Mouse (Mus musculus): ENCODE data around the gene Klhdc3.

Gene Klhdc3

DNA sequence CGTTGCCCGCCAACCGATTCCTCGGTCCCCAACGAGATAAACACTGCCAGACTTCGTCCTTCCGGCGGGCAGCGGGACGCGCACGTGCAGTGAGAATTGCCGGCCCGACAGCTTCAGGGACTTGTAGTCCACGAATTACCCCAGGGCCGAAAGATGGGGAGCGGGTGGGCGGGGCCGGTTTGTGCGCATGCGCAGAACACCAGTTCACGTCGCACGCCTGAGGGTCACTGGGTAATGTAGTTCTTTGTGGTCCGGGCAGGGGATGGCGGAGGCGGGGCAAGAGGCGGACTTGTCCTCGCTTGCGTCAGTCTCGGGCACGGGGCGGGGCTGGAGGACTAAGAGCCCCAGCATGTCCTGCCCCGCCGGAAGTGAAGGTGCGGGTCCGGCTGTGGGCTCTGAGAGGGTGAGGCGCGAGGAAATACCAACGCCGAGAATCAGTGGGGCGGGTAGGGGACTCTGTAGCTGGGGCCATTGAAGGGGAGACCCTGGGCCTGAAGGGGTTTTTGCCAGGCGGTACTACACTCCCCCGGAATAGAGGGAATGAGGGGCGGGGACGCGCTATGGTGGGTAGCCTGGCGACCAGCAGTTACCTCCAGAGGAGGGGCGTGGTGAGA, at the start of gene Klhdc3:
TSS of gene Klhdc3 (minus strand) at position 155 of the 614 bp plus-strand sequence.
- peak; percentile 95 to 96 for DNase-seq (ENCODE audit: low spot score in 2 of 2)

DNA sequence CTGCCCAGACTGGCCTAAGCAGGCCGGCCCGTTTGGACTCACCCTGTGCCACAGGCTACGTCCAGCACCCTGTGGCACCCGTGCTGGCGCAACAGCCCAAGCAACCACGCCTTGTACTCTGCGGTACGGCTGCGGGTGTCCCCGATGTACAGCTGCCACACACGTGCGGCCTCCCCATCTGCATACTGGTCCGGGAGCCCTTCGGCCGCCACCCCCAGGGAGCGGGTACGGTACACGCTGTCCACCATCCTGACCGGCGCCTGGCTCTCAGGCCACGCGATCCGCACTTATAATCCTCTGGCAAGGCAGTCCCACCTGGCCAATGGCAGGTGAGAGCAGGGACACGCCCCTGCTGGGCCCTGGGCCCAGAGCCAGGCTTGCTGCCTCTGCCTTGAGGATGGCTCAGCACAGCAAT, 48.2 kb upstream of the Klhdc3 start, which contains the start of gene Gnmt:
TSS of gene Gnmt (minus strand) at position 265 of the 415 bp plus-strand sequence.
- DNase-seq (ENCODE audit: low spot score in 2 of 2), result no peak

DNA sequence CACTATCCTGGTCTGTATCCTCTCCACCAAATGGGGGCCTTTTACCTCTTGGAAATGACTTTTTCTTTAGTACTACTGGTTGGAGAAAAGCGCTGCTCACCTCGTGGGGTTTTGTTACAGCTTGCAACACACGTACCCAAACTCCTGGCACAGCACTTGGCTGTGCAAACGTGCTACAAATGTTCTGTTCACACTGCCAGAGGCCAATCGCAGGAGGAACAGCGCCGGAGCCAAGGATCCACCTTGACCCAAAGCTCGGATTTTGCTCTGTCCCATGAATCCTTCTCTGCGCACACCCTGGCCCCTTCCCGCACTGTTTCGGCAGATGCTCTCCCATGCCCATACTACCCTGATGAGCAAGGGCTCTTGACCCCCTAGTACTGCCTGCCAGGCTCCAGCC, 47.8 kb upstream of the Klhdc3 start:
- DNase-seq (ENCODE audit: low spot score in 2 of 2), result no peak

DNA sequence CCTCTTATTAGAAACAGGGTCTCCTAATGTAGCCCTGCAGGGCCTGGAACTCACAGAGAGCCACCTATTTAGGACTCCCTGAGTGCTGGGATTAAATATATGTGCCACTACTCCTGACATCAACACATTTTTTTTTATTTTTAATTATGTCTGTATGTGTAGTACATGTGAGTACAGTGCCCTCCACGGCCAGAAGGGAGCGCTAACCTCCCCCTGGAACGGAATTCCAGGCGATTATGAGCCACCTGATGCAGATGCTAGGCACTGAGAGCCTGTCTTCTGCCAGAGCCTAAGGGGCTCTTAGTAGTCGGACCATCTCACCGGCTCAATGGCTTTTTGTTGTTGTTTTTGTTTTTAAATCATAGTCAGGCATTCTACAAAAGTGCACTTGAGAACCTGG, 47.3 kb upstream of the Klhdc3 start:
- no peak for DNase-seq (ENCODE audit: low spot score in 2 of 2)

DNA sequence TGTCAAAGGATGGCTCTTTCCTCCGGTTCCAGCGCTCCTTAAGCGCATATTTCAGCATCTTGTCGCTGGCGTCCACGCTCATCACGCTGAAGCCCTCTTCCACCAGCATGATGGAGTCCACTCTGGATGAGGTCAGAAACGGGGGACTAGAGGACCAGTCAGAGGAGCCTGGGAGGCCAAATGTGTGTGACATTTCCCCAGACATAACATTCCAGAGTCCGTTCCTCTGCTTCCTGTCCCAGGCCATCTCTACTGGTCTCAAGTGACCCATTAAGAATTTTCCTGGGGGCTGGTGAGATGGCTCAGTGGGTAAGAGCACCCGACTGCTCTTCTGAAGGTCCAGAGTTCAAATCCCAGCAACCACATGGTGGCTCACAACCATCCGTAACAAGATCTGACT, 46.6 kb upstream of the Klhdc3 start:
- no peak for DNase-seq (ENCODE audit: low spot score in 2 of 2)

DNA sequence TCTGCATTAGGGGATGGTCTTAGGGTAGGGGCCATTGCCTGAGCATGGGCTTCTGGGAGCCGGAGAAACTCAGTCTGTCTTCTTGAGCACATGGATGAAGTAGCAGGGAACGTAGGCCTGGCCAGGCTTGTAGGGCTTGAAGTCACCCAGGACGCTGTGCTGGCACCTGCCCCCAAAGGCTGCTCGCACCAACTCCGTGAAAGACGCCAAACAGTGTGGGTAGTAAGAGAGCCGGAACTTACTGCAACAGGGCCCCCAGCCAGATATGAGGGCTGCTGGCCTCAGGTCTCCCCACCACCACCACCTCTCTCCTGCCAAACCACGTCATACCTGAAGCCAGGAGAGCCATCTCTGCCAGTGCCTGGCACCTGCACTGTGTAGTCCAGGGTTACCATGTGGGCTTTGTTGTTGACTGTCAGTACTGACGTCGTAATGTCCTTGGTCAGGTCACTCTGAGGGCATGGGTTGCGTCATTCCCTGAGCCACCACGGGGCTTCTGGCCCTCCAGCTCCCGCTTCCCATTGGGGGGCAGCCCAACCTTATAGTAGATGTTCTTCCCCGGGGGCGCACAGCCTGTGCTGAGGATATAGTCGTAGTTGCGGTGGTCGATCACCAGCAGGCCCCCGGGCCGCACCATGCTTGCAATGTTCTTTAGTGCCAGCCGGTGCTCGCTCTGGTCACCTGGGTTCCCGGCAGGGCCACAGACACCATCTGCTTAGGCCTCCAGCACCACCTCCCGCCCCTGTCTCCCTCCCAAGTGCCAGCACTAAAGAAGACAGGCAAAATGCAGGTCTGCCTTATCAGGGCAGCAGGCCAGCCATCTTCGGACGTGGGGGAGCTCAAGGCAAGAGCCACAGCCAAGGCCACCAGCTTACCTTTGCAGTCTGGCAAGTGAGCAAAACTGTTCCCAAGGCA, 45.3 kb upstream of the Klhdc3 start:
- no peak for DNase-seq (ENCODE audit: low spot score in 2 of 2)

DNA sequence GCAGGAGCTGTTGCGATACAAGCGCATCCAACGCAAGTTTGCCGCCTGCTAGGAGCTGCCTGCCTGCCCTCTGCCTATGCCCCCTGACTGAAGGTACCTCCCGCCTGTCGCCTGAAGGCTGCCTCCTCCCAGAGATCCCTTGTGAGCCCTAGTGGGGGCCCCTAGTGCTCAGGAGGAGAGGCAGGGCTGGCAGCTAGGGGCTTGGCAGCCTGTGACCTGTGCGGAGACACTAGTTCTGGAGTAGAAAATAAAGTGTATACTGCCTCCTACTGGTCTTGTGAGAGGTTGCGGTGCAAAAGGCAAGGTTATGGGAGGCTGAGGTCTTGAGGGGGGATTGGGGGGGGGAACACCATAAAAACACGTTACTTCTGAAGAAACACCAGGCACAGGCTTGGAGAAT, 44.6 kb upstream of the Klhdc3 start:
- peak; percentile 58 to 64 for DNase-seq (ENCODE audit: low spot score in 2 of 2)

DNA sequence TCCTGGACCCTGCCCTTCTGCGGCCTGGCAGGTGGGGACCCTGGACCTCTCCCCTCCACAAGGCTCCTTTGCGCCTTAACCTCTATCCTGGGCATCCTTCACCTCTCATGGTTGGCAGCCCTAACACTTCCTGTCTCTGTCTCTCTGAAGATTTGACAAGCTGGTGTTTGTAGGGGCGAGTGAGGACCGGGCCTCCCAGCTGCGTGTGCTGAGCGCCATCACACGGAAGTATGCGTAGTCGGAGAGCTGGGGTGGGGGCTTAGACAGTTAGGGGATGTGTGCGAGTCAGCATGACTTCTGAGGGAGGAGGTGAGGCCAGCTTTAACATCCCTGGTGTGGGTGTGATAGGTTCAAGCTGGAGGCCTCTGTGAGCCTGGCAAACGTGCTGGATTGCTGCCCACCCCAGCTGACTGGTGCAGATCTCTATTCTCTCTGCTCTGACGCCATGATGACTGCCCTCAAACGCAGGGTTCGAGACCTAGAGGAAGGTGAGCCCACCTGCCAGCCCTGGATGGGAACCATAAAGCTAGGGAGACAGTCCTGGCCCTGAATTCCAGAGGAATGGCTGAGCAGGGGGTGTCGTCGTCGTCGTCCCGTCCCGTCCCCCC, 43.9 kb upstream of the Klhdc3 start:
- no peak for DNase-seq (ENCODE audit: low spot score in 2 of 2)

DNA sequence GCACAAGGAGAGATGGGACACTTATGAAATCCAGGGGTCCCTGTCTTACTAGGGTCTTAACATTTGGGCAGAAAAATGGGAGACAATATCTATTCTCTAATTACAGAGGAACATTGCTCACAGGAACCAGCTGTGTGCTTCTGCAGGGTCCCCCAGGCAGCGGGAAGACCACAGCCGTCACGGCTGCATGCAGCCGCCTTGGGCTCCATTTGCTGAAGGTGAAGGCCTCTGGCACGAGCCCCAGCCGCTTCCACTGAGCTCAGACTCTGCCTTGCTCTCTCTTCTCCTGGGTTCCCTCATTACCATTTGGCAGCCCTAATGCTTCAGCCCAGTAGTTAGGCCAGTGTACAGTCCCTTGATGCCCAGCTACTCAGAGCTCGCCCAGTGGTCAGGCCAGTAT, 40.4 kb upstream of the Klhdc3 start:
- no peak for DNase-seq (ENCODE audit: low spot score in 2 of 2)

DNA sequence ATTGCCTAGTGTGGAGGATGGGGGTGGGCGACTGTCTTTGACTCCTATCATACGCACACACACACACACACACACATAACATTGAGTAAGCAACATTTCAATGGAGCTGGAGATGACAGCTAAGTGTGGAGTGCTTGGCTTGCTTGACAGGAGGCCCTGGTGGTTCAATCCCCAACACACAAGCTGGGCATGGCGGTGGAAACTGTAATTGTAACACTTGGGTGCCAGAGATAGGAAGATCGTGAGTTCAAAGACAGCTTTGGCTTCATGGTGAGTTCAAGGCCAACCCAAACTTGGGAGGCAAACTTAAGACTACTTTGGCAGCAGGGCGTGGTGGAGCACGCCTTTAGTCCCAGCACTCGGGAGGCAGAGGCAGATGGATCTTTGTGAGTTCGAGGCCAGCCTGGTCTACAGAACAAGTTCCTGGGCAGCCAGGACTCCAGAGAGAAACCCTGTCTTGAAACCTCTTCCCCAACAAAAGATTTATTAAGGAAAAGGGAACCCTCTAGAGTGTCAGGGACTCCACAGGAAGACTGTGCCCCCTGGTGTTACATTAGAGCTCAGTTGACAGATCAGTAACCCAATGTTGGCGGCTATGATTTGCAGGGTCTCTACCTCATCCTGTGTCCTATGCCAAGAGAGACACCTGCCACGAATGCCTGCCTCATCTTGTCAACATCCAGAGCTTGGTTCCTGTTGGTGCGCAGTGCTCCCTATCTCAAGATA, 34.2 kb upstream of the Klhdc3 start:
- peak in 1 of 2 experiments; percentile 40 for DNase-seq (ENCODE audit: low spot score in 2 of 2)

DNA sequence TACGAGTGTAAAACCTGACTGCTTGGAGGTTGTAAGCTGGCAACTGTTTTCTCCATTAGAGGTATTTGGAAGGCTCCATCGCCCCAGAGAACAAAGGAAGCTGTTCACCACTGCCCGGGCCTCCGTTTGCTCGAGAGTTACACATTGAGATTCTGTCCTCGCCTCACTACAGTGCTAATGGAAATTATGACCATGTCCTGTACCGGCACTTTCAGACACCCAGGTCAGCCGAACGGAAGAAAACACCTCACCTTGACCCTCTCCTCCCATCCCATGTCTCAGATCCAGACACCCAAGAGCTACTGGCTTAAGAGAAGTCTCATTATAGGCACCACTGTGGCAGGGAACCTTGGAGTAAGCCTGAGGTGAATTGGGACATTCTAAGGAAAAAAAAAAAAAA, 33.1 kb upstream of the Klhdc3 start:
- no peak for DNase-seq (ENCODE audit: low spot score in 2 of 2)

DNA sequence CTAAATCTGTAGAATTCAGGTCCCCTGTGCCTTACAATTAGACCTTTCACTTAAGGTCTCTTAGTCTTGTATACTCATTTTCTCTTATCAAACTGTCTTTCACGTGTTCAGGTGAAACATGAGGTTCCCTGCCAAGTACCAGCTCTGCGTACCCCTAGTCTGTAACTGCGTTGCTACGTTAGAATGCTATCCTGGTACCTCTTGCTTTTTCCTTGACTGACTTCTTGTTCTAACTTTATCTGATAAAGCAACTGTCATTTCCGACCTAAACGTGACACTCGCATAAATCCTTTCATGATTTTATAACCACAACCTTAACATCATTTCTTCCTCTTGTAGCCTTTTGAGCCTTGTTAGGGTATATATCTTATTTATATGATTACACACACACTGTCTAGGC, 31.7 kb upstream of the Klhdc3 start:
- DNase-seq (ENCODE audit: low spot score in 2 of 2), result no peak

DNA sequence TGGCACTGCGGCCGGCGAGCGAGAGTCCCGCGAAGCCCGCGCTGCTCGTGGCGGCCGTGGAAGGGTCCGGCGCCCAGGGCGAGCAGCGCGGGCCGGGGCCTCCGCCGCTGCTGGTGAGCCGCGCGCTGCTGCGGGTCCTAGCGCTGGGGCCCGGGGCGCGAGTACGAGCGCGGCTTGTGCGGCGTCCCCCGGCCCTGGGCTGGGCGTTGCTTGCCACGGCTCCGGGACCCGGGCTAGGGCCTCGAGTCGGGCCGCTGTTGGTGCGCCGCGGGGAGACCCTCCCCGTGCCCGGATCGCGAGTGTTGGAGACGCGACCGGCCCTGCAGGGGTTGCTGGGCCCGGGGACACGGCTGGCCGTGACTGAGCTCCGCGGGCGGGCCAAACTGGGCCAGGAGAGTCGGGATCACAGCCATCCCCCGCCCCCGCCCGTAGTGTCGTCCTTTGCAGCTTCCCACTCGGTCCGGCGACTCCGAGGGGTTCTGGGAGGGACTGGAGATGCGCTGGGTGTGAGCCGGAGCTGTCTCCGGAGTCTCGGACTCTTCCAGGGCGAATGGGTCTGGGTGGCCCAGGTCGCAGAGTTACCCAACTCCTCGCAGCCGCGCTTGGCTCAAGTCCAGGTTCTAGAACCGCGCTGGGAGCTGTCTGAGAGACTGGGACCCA, 31.0 kb upstream of the Klhdc3 start:
- peak in 1 of 2 experiments; percentile 28 for DNase-seq (ENCODE audit: low spot score in 2 of 2)

DNA sequence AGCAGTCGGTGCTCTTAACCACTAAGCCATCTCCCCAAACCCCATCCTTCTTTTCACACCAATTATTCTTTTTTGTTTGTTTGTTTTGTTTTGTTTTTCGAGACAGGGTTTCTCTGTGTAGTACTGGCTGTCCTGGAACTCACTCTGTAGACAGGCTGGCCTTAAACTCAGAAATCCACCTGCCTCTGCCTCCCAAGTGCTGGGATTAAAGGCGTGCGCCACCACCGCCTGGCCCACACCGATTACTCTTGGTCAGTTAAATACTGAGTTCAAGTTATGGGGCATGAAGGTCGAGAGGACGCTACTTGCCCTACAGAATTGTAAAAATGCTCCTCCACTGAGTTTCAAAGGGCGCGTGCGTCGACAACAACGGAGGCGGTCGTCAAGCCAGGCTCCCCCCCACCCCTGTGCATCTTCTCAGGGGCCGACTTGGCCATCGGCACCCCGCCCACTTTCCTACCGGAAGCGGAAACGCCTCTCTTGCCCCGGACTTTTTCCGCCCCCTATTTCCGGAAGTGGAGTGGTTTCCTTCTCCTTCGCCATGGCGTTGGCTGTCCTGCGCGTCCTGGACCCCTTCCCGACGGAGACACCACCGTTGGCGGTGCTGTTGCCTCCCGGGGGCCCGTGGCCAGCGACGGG, 30.4 kb upstream of the Klhdc3 start, which contains the start of gene Pex6:
TSS of gene Pex6 (plus strand) at position 505 of the 639 bp plus-strand sequence.
- DNase-seq (ENCODE audit: low spot score in 2 of 2), result peak; percentile 91 to 94

DNA sequence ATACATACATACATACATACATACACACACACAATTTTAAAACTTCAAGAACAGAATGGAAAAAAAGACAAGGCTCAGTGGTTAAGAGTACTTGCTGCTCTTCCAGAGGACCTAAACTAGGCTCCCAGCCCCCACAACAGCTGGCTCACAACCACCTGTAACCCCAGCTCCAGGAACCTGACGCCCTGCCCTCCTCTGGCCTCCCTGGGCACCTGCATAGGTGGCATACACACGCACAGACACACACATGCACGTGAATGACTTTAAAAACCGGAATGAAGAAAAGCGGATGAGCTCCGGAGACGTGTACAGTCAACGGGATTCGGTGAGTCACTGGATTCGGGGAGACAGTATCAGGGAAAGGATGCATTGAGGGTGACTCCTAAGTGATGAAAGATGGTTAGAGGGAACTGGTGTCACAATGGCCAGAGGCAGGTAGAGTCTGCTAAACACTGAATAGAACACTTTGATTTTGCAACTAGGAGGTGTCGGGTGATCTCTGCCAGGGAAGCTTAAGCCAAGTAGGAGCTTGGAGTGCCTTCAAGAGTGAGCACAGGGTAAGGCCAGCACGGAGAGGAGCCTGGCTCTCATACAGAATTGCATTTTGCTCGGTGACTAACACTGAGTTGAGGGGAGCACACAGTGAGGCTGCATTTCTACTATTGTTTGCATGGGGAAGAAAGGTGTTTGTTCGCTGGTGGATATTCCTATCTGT, 25.8 kb upstream of the Klhdc3 start:
- DNase-seq (ENCODE audit: low spot score in 2 of 2), result no peak

DNA sequence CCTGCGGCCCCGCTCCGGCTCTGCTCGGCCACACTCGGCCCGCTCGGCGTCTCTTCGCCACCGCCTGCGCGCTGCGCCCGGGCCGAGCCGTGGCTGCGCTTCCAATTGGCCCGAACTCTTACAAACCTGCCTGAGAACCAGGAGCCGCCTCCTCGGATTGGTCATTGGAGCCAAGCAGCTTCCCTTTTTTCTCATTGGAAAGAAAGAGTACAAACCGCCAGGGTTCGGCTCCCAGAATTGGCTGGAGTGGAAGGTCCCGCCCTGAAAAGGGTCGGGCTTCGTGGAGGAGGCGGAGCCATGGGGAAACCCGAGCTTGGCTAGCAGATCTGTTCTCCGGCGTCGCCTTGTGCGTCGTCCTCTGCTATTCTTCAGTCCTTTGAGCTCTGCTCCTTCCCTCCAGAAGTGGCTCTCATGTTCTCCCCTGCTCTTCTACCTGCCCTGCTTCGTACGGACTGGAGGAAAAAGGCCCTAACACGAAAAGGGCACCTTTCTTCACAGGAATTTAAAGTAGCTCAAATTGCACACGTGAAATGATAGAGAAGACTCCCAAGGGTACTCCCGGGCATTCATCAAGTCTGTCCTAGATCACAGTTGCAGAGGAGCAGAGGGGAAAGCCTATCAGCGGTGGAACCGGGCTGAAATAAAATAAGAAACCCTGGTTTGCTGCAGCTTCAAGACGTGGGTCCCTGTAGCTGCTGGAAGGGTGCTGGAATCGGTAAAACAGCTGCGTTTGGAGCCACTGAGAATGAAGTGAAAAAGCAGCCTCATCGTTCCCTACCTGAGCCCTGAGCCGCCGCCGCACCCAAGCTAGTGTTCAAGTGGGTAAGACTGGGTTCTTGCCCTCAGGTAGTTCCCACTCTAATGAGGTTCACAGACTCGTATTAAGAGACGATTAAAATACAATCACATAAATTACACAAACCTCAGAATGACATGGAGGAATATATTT, 24.4 kb upstream of the Klhdc3 start, which contains the start of gene Ppp2r5d:
TSS of gene Ppp2r5d (minus strand) at position 225 of the 949 bp plus-strand sequence.
- peak; percentile 93 to 95 for DNase-seq (ENCODE audit: low spot score in 2 of 2)

DNA sequence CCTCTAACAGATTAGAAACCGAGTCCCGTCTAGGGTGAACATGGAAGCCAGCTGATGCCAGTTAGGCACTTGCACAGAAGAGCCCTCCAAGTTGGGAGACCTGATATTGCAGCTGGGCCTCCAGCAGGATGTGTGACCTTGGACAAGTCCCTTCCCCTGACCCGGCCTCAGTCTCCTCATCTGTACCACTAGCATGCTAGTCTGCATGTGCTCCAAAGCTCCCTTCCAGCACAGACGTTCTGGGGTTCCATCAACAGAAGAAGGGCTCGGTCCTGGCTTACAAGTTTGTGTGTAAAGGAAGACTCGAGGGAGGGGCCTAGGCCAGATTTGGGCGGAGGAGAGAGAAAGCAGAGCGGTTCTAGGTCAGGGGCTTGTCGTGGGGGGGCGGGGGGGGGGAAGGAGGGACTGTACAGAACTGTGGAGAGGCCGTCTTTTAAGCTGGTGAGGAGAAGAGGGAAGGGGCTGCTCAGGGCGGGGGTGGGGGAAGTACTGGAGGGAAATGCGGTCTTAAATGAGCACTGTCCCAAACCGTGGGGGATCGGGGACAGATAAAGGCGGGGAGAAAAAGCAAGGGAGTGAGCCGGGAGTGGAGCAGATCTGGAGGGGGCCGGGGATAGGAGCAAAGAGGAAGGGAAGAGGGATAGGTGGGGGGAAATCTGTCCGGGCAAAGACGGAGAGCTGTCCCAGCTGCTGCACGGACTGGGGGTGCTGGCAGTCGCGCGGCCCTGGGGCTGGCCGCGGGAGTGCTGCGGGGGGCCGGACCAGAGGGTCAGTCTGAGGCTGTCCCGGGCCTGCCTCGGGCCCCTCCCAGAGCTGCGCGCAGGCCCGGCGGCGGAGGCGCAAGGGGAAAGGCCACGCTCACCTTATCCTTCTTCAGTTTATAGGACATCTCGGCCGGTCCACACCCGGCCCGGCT, 23.5 kb upstream of the Klhdc3 start:
- no peak for DNase-seq (ENCODE audit: low spot score in 2 of 2)

DNA sequence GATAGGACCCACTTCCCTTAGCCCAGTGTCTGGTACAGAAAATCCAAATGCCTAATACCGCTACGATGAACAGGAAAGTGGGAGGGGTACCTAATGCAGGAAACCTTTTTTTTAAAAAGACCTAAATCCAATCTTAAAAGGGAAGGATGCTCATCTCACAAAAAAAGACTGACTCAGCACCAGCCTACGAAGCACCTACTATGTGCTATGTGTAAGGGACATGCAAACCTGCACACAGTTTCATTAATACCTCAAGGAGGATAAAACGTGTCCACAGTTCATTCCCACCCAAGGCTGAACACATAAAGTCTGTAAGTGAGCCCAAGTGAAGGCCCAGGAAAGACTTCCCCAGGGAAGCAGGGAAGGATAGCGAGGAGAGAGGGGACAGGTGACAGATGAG, 21.8 kb upstream of the Klhdc3 start:
- no peak for DNase-seq (ENCODE audit: low spot score in 2 of 2)

Measured in thymus, postnatal 10 days (tissue).